Mouse (Mus musculus): ENCODE measurements around the gene Pigk.

Pigk gene

DNA sequence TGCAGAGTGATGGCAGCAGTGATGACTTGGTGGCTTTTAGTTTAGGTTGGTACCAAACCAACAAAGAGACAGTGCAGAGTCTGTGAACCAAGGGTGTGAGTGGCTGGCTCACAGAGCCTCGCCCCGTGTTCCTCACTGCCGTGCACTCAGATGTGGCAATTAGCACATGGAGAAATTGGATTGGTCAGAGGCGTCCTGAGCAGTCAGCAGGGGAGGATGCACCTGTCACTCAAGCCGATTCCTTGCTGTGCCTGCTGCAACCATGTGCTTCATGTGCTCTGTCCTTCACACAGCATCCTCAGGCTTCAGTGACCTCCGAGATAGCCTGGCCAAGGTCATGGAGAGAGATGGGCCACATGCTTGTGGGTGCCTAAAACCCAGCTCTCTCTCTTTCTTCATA, 14.3 kb downstream of the Pigk start:
- no peak for DNase-seq (ENCODE audit: low spot score in 2 of 2)

DNA sequence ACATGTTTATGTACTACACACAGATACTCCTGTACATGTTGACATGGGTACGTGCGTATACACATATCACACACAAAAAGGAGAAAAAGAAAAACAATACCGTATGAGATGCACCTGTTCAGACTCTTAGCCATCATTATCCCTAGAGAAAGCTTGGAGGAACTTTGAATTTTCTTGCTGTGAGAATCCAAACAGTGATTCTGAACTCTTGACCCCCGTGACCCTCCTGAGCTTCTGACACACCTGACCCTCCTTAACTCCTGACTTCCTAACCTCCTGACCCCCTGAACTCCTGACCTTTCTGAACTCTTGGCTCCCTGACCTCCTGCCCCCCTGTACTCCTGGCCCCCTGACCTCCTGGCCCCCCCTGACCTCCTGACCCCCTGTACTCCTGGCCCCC, 19.1 kb downstream of the Pigk start:
- DNase-seq (ENCODE audit: low spot score in 2 of 2) = no peak

DNA sequence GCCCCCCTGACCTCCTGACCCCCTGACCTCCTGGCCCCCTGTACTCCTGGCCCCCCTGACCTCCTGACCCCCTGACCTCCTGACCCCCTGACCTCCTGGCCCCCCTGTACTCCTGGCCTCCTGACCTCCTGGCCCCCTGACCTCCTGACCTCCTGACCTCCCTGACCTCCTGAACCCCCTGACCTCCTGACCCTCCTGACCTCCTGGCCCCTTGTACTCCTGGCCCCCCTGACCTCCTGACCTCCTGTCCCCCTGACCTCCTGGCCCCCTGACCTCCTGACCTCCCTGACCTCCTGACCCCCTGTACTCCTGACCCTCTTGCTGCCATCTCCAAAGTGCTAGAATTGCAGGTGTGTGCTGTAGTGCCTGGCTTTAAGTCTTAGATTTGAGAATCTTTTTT, 19.6 kb downstream of the Pigk start:
- no peak for DNase-seq (ENCODE audit: low spot score in 2 of 2)

GRCm38 (mm10) chr3:152734100-152734499, 20.2 kb downstream of the Pigk start:
- no peak for DNase-seq (ENCODE audit: low spot score in 2 of 2)

DNA sequence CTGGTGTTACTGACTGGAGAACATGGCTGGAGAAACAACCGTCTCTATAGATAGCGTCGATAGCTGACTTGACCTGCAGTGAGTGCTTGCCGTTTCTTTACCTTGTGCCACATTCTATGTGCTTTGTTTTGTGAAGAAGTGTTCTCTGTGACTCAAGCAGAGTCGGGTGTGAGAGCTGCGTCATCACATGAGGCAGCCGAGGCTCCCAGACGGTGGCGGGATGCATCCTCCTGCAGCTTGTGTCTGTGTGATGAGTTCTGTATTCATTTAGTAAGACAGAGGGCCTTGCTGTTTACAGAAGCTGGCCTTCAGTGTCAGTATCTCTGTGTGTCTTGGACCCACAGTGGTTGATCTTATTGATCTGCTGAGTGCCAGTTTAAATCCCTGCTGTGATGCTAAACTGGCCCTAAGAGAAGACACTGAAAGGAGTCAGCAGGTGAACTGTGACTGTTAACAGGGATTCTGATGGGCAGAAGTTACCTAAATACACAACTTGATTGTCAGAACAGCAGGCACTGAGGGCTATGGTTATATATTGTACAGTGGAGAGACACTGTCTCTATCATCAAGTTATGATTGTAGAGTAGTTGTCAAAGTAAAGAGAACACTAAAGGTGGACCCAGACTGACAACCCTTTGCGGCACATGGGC, 21.8 kb downstream of the Pigk start:
- DNase-seq (ENCODE audit: low spot score in 2 of 2) = no peak

- DNase-seq (ENCODE audit: low spot score in 2 of 2) = no peak
Measured at GRCm38 (mm10) chr3:152744301-152744700, 30.4 kb downstream of the Pigk start.

- DNase-seq (ENCODE audit: low spot score in 2 of 2) = no peak
Measured at GRCm38 (mm10) chr3:152745611-152746010, 31.7 kb downstream of the Pigk start.

GRCm38 (mm10) chr3:152749461-152749871, 35.6 kb downstream of the Pigk start:
- DNase-seq (ENCODE audit: low spot score in 2 of 2) = no peak

DNA sequence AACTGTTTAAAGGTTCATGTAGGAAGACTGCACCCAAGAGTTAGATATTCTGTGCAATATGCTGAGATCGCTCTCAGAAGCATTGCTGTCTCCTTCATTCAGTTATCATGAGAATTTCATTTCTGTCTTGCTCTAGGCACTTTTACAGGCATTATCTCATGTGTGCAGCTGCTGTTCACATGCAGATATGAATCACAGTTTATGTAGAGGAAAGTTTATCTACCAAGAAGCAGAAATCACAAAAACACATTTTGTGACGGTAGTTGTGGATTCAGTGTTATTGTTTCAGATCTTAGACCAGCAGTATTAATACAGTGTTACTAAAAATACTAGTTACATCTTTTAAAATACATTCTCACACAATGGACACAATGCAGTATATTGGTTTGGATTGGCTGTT, 36.0 kb downstream of the Pigk start:
- no peak for DNase-seq (ENCODE audit: low spot score in 2 of 2)

- no peak for DNase-seq (ENCODE audit: low spot score in 2 of 2)
Measured at GRCm38 (mm10) chr3:152752911-152753310, 39.0 kb downstream of the Pigk start.

DNA sequence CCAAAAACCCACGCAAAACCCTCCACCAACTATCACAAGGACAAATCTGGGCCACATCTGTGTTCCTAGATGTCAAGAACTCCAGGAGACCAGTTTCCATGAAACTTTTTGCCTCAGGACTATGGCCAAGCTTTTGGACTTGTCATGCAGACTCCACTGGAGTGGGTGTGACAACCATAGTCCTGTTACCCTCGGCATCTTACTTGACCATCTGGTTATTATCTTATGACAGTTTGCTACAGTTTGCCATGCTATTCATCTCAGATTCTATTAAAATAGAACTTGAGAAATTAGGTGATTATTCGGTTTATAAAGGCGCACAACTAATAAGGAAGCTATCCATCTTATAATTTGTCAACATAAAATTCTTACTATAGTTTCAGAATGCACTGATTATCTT, 39.4 kb downstream of the Pigk start:
- DNase-seq (ENCODE audit: low spot score in 2 of 2) = no peak

DNA sequence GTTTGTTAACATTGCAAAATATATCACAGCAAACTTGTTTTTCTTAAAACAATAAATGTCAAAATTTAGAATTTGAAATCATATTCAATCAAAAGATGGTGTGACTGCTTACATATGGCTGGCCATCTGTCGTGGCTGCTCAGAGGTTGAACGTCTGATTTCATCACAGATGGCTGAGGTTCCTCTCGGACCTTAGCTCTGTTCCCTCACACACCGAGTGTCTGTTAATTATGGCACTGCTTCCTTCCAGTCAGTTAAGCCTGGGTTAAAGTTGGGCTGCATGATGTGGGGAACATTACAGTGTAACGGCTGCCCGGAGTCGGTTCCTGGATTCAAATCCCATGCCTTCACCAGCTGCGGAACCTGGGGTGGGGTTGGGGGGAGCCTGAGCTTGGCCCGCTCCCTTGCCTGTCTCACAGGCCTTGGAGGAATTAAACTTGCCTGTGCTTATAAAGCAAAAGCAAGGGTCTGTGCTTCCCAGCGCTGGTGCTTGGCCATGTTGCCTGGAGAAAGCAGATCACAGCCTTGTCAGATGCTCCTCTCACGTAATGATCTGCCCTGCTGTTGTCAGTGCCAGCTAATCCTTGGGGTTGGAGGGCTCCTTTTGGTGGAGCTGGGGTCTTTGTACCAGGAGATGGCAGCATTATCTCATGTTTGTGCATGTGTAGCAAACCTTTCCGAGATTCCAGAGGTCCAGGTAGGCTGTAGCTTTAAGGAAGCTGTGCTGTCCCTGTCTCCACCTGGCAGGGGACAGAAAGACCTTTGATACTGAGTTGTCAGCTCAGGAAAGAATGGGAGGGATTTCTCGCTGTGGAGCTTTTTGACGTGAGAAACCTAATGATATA, 40.2 kb downstream of the Pigk start:
- no peak for DNase-seq (ENCODE audit: low spot score in 2 of 2)

- no peak for DNase-seq (ENCODE audit: low spot score in 2 of 2)
Measured at GRCm38 (mm10) chr3:152755515-152755914, 41.6 kb downstream of the Pigk start.

GRCm38 (mm10) chr3:152756896-152757295, 43.0 kb downstream of the Pigk start:
- no peak for DNase-seq (ENCODE audit: low spot score in 2 of 2)

- DNase-seq (ENCODE audit: low spot score in 2 of 2) = no peak
Measured at GRCm38 (mm10) chr3:152757464-152758393, 43.8 kb downstream of the Pigk start.

DNA sequence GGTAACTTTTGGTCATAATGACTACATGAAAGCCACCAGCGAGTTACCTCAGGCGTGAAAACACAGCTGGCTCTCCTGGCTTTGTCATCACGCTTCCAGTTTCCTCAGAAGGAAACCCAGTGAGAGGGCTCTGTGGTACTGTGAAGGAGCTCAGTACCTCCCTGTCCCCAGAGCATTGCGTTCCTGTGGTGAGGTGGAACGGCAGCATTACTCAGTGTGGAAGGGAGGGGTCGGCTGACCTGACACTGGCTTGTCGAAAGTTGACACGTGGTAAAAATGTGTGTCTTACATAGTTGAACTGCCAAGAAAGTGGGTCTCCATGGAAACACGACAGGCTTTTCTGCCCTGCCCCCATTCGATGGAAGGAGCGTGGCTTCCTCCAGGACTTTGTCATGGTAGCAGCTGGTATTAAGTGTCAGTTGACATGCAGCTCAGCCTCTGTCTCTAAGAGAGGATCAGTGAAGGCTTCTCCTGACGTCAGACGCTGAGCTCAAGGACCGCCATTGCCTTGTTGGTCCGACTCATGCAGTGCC, 44.7 kb downstream of the Pigk start:
- no peak for DNase-seq (ENCODE audit: low spot score in 2 of 2)

DNA sequence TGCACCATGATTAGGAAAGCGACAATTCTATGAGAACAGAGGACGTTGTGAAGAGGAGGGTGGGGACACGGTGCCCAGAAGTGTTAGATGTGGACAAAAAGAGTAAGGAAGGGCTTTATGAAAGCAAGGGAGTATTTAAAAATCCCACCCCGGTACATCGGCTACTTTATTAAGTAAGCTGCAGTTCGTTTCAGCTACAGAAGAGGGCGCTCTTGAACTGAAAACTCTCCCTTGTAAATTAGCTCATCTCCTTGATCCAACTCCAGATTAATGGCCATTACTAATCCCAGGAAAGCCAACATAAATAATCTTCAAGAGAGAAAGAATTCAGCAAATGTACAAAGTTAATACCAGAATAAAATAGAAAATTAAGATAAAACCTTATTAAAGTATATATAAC, 47.2 kb downstream of the Pigk start:
- DNase-seq (ENCODE audit: low spot score in 2 of 2) = no peak

DNA sequence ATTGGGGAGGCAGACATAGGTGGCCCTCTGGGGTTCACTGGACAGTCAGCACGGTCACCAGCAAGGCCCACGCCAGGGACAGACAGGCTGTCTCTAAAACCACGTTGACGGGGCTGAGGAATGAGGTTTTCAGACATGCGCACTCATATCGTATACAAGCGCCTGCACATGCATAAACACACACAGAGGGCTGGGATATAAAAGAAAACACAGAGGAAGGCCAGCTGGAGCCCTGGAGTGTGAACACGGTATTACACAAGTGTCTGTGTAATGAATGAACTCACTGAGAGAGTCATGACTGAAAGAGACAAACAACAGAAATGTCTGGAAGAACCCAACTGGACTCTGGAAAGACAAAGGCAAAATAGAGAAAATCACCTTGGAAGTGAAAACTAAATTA, 47.8 kb downstream of the Pigk start:
- no peak for DNase-seq (ENCODE audit: low spot score in 2 of 2)

DNA sequence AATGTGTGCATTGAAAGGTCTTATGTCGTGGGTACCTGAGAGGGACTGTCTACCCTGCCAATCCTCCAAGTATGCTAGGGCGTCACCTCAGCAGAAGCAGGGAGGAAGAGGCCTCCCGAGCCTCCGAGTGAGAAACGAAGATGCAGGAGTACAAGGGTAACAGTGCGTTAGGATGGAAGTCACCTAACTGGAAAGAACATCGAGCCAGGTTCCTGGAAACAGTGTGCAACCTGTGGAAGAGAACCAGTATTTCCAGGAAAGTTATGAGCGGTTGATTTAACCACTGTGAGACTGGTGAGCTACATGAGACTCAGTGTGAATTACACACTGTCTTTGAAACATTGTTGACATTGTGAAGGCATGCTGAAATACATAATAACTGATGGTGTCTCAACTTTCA, 48.4 kb downstream of the Pigk start:
- no peak for DNase-seq (ENCODE audit: low spot score in 2 of 2)

DNA sequence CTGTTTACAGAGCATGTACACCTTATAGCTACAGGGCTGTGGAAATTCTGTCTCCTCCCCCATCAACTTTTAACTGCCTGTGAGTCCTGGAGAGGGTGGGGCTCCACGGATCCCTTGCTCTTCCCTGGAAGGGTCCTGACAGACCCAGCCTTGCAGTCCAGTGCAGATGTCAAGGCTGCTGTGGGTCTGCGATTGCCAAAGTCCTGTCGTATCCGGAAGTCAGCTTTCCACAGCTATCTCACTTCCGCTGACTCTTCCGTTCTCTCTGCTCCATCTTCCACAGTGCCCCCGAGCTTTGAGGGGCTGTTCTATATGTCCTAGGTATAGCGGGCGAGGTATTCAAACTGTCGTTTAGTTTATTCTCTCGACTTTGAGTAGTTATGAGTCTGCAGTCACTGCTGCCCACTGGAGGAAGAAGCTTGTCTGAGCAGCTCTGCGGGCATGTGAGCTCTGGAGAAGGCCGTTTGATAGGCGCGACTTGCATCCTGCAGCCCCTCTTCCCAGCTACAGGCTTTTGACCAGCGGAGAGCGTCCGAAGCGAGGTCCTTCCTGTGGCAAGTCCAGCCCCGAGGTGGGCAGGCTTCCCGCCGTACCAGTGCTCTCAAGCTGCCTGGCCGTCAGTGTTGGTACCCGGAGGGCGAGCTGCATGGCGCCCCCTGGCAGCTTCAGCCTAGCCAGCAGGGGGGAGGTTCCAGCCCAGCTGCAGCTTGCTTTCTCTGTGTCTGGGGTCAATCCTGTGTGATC, 49.4 kb downstream of the Pigk start:
- peak in 1 of 2 experiments; percentile 39 for DNase-seq (ENCODE audit: low spot score in 2 of 2)

Data from urinary bladder, postnatal 4 days (tissue).